Mouse (Mus musculus) CD4-positive, CD25-positive, alpha-beta regulatory T cell (primary cell): ENCODE data around the gene Gm28044. TPM values are rescaled to one million over a fixed set of nuclear protein-coding genes. Genes with fewer than 3 reads are reported as not detected.

Source experiments
- polyA plus RNA-seq: library from polyadenylated mRNA; unstranded; fragments of 100-300 nt; shearing (Covaris generic); gene quantifications from one replicate; pipeline ENCODE4 v1.2.1, GENCODE M21; 2017

Gm28044 gene
- polyA plus RNA-seq, result 0.78 TPM

DNA sequence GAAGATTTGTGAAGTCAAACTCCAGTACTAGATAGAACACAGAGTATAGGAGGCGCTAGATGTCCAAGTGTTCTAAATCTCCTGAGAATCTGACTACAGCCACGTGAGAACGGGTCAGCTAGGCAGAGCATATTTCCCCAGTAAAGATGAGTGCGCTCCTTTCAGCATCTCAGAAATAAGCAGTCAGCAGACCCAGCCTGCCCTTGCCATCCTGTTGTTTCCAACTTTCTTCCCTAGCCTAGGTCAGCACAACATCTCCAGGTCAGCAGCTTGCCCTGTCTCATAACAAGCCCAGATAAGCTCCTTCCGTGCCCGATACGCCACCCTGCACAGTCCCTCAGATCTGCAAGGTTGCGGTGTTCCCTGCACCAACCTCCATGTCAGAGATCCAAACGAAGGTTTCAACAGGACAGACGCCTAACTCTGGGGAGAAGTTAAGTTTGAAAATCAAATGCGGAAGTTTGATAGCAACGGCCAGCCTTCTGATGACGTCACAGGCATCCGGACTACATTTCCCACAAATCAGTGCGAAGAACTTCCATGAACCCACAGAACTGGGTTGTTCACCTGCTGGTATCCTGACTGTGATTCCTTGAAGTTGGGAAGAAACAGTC lies at the start of gene Gm28044, which contains the start of gene Zfp953:
TSS of gene Gm28044 (minus strand) at position 406 of the 614 bp plus-strand sequence.
TSS of gene Zfp953 (minus strand) at position 475 of the 614 bp plus-strand sequence.

DNA sequence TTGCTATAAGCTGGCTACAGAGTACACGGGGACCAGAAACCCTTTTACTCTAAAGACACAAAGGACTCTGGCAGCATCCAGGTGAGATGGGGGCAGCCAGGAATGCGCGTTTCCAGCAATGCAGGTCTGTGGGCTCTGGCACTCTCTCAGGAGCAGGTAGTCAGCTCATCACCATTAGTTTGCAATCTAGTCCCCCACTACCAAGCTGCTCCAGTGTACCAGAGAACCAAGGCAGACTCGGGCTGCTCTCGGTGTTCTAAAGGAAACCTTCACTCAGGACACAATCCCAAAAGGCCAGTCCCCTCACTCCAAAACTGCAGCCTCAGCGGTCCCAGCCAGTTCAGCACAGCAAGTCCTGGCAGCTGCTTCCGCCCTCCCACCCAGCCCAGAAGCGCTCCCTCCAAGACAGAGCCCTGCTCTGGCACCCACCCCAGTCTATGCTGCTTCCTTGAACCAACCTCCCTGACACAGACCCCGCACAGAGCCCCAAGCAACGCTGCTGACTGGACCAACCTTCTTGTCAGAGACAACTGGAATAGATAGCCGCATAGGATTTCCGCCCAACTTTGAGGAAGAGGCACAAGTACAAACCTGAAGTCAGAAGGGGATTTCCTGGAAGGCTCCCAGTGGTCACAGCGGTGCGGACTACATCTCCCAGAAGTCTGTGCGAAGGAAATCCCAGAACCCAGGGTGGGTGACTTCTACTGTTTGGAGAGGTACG lies 39.0 kb upstream of the Gm28044 start, which contains the start of gene Zfp429:
TSS of gene Zfp429 (minus strand) at position 637 of the 721 bp plus-strand sequence.

DNA sequence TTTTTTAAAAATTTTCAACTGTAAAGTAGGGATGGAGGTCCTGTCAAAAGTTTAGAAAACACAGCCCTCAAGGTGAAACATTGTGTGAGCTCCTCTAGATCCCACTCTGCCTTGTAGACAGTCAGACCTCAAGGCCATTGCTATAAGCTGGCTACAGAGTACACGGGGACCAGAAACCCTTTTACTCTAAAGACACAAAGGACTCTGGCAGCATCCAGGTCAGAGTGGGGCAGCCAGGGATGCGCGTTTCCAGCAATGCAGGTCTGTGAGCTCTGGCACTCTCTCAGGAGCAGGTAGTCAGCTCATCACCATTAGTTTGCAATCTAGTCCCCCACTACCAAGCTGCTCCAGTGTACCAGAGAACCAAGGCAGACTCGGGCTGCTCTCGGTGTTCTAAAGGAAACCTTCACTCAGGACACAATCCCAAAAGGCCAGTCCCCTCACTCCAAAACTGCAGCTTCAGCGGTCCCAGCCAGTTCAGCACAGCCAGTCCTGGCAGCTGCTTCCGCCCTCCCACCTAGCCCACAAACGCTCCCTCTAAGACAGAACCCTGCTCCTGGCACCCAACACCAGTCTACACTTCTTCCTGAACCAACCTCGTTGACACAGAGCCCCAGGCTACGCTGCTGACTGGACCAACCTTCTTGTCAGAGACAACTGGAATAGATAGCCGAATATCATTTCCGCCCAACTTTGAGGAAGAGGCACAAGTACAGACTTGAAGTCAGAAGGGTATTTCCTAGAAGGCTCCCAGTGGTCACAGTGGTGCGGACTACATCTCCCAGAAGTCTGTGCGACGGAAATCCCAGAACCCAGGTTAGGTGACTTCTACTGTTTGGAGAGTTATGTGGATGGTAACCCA lies 14.9 kb upstream of the Gm28044 start, which contains the start of the genes Gm28041 and Zfp456:
TSS of gene Gm28041 (minus strand) at position 684 of the 862 bp plus-strand sequence.
TSS of gene Zfp456 (minus strand) at position 761 of the 862 bp plus-strand sequence.

DNA sequence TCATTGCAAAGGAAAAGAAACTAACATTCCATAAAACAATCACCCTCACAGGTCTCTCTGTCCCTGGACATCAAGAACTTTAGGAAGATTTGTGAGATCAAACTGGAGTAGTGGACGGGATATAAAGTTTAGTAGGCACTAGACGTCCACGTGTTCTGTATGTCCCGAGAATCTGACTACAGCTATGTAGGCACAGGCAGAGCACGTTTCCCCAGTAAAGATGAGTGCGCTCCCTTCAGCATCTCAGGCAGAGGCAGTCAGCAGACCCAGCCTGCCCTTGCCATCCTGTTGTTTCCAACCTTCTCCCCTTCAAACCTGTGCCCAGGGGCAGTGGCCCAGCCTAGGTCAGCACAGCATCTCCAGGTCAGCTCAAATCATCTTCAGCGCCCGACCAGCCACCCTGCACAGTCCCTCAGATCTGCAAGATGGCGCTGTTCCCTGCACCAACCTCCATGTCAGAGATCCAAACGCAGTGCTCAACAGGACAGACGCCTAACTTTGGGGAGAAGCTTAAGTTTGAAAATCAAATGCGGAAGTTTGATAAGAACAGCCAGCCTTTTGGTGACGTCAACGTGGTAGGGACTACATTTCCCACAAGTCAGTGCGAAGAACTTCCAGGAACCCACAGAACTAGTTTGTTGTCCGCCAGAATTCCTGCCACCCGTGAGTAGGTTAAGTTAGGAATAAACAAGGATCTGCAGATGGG lies 28.2 kb downstream of the Gm28044 start, which contains the start of gene Zfp595:
TSS of gene Zfp595 (minus strand) at position 552 of the 706 bp plus-strand sequence.

DNA sequence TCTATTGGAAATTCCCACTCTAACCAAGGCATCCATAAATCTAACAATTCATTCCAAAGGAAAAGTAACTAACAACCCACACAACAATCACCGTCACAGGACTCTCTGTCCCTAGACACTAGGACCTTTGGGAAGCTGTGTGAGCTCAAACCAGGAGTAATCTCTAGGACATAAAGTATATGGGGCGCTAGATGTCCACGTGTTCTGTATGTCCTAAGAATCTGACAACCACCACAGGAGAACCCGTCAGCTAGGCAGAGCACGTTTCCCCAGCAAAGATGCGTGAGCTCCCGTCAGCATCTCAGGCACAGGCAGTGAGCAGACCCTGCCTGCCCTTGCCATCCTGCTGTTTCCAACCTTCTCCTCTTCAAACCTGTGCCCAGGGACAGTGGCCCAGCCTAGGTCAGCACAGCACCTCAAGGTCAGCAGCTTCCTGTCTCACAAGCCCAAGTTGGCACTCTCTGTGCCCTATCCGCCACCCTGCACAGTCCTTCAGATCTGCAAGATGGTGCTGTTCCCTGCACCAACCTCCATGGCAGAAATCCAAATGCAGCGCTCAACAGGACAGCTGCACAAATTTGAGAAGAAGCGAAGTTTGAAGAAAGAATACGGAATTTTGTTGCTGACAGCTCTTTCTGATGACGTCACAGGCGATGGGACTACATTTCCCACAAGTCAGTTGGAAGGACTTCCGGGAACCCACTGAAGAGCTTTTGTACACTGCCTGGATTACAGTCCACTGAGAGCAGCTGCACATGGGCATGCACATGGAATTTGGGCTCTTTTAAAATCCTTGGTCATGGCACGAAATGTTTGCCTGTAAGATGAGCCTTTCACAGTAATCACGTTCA lies 54.3 kb downstream of the Gm28044 start, which contains the start of gene Zfp457:
TSS of gene Zfp457 (minus strand) at position 664 of the 851 bp plus-strand sequence.

DNA sequence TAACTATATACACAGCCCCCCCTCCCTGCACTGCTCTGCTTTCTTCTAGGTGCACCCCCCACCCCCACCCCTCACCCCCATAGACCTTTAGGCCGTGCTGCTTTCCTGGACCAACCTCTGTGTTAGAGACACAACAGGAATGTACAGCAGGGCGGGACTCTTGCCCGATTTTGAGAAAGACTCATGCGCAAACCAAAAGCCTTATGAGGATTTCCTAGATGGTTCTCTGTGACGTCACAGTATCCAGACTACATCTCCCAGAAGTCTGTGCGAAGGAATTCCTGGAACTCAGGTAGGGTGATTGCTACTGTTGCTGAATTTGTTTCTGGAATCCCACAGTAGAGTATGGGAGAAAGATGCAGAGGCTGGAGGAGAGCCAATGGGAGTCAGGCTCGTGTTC lies 82.0 kb downstream of the Gm28044 start, which contains the start of gene Zfp458:
TSS of gene Zfp458 (minus strand) at position 153 of the 400 bp plus-strand sequence.

Other genes starting within 250 kb of the Gm28044 start
- gene Rslcan18, start 244.3 kb downstream of the Gm28044 start, polyA plus RNA-seq, result 0.22 TPM
- gene Zfp759, start 238.9 kb downstream of the Gm28044 start, polyA plus RNA-seq, result 4.0 TPM
- 15.3 TPM for gene Rsl1, start 187.4 kb downstream of the Gm28044 start, polyA plus RNA-seq
- gene Zfp455, start 166.0 kb downstream of the Gm28044 start, polyA plus RNA-seq, result 4.6 TPM
- 2.3 TPM for gene Zfp458, start 82.1 kb downstream of the Gm28044 start, polyA plus RNA-seq
- gene Zfp457, start 54.1 kb downstream of the Gm28044 start, polyA plus RNA-seq, result 0.77 TPM
- 7.8 TPM for gene Zfp595, start 28.0 kb downstream of the Gm28044 start, polyA plus RNA-seq
- gene Zfp953, start 69 bp upstream of the Gm28044 start, polyA plus RNA-seq, result 3.3 TPM
- 1.2 TPM for gene Gm28041, start 15.2 kb upstream of the Gm28044 start, polyA plus RNA-seq
- gene Zfp456, start 15.3 kb upstream of the Gm28044 start, polyA plus RNA-seq, result 6.9 TPM
- gene Zfp429, start 39.3 kb upstream of the Gm28044 start, polyA plus RNA-seq, result 21.4 TPM
- 4.0 TPM for gene Zfp459, start 60.9 kb upstream of the Gm28044 start, polyA plus RNA-seq
- 15.4 TPM for gene Zfp874a, start 91.1 kb upstream of the Gm28044 start, polyA plus RNA-seq
- gene Zfp874b, start 123.7 kb upstream of the Gm28044 start, polyA plus RNA-seq, result 11.5 TPM
- 15.2 TPM for gene Zfp58, start 140.0 kb upstream of the Gm28044 start, polyA plus RNA-seq
- gene Gm26965, start 165.6 kb upstream of the Gm28044 start, polyA plus RNA-seq, result not detected
- gene Zfp87, start 165.6 kb upstream of the Gm28044 start, polyA plus RNA-seq, result 41.3 TPM
- gene Zfp748, start 193.3 kb upstream of the Gm28044 start, polyA plus RNA-seq, result 18.8 TPM
- gene Zfp729b, start 249.2 kb upstream of the Gm28044 start, polyA plus RNA-seq, result 7.9 TPM